Mouse (Mus musculus): ENCODE measurements around the gene Synj1.

DNA sequence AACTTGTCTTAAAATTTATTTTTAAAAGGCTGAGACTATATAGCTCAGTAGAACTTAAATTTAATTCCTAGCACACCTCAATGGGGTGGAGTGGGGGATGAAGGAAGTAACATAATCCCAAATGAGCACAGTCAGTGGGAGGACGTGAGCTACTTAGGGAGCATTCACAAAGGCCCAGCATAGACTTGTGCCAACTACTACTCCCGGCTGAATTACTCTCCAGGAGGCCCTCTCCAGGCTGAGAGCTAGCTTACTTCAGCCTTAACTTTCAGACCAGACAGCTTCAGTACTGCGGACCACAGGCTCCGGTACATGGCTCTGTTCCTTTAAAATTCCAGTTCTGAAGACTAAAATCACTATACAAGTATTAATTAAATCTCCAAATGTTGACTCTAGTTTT lies 15.2 kb upstream of the Synj1 start:
- TF ChIP-seq POLR2A (IDR thresholded peaks at IDR 0.05; ENCODE audit: low read depth, low read length) (no peak), CTCF (IDR thresholded peaks at IDR 0.05; ENCODE audit: extremely low read depth, insufficient read depth, insufficient read length, insufficient replicate concordance) (no peak)
